Mouse (Mus musculus) lung, postnatal 0 days (tissue): ENCODE measurements around the gene Gipc2.

Source experiments
- CTCF ChIP-seq: IDR thresholded peaks from 2 replicates; pipeline ENCODE4 v1.5.1; 2016; ENCODE audit warnings: antibody characterized with exemption, mild to moderate bottlenecking
- EP300 ChIP-seq: IDR thresholded peaks from 2 replicates; pipeline ENCODE4 v1.6.1; 2016; ENCODE audit warnings: antibody characterized with exemption, mild to moderate bottlenecking, control low read depth

GRCm38 (mm10) chr3:152066696-152067095 lies 99.3 kb downstream of the Gipc2 start:
- TF ChIP-seq CTCF (peak; percentile 62), EP300 (no peak)
